Comparison of ENCODE assay signal across 8 mouse cellular contexts in the genomic region with DNA sequence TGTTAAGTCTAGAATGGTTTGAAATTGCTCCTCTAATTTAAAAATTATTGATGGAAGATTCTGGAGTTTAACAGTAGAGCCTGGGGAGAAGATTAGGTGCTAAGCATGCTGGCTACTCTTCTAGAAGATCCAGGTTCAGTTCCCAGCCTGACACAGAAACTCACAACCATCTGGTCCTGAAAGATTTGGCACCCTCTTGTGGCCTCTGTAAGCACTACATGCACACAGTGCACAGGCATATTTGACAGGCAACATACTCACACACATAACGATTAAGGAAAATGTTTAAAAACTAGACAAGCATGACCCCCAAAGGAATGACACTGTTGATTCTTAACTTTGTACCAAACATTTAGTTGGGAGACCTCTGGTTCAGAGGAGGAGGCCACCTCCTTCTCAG. TPM values are rescaled to one million over a fixed set of nuclear protein-coding genes. Genes with fewer than 3 reads are reported as not detected.
DNase-seq lines count a peak whose midpoint lies in the region; ATAC-seq and TF ChIP-seq lines count a peak whose summit lies in the region.

No protein-coding gene starts in this region.

- WGBS in liver, adult 2 months: 95% methylated on average over 1 of the region's 1 CpGs
- WGBS in liver, embryonic 11.5 days: 75% methylated on average over 1 of the region's 1 CpGs
- WGBS in lung, embryonic 14.5 days: 90% methylated on average over 1 of the region's 1 CpGs

- TF ChIP-seq CTCF in liver, adult 2 months (IDR thresholded peaks at IDR 0.05; ENCODE audit: low read depth, low read length): peak; percentile 42
- TF ChIP-seq CTCF in lung, embryonic 14.5 days (IDR thresholded peaks at IDR 0.05; ENCODE audit: low read depth): peak; percentile 72

- no peak overlapping the region for H3K27ac ChIP-seq in liver, adult 2 months (replicated peaks; ENCODE audit: insufficient read depth, low read depth, low read length)
- no peak overlapping the region for H3K27ac ChIP-seq in liver, embryonic 11.5 days (ENCODE audit: low read depth, low read length)
- H3K27ac ChIP-seq in lung, embryonic 14.5 days (ENCODE audit: low read depth): no peak overlapping the region

- peak; percentile 70 to 80 for DNase-seq in cerebellum, postnatal 14 days
- no peak for DNase-seq in cerebellum, adult 11 months
- DNase-seq in liver, adult 2 months (ENCODE audit: extremely low read depth, low read depth, low spot score): peak; percentile 56
- DNase-seq in liver, embryonic 11.5 days (ENCODE audit: low spot score): no peak
- peak; percentile 39 for DNase-seq in adrenal gland, adult 2 months
- DNase-seq in lung, embryonic 14.5 days: peak; percentile 71
- DNase-seq in splenic B cell, adult 2 months (ENCODE audit: low read depth, low spot score): peak; percentile 73

- H3K4me3 ChIP-seq in liver, adult 2 months (ENCODE audit: insufficient read depth, low read depth, low read length): no peak overlapping the region
- H3K4me3 ChIP-seq in liver, embryonic 11.5 days (ENCODE audit: low read depth, low read length): no peak overlapping the region
- H3K4me3 ChIP-seq in lung, embryonic 14.5 days (ENCODE audit: low read depth, low read length): no peak overlapping the region

- no peaks in the 10 kb centered on the region for H3K9me3 ChIP-seq in liver, embryonic 11.5 days (ENCODE audit: control insufficient read depth, low read length)
- H3K9me3 ChIP-seq in lung, embryonic 14.5 days (ENCODE audit: low read depth, low read length): no peaks in the 10 kb centered on the region

- H3K36me3 ChIP-seq in liver, adult 2 months (ENCODE audit: control insufficient read depth, insufficient read depth, low read length): peaks cover 83% of the 10 kb centered on the region
- peaks cover 2% of the 10 kb centered on the region; the same call in 1 of the 2 replicates for H3K36me3 ChIP-seq in liver, embryonic 11.5 days (ENCODE audit: control insufficient read depth, insufficient read depth, low read length)
- peaks cover 27% of the 10 kb centered on the region for H3K36me3 ChIP-seq in lung, embryonic 14.5 days (ENCODE audit: insufficient read depth)
- peaks cover 3% of the 10 kb centered on the region; the same call in 1 of the 2 replicates for H3K36me3 ChIP-seq in splenic B cell, adult 2 months (ENCODE audit: control insufficient read depth, insufficient read depth, low read length, poor library complexity, severe bottlenecking)

- no peak for ATAC-seq in liver, embryonic 11.5 days (replicated peaks; ENCODE audit: low FRiP score)
- peak; percentile 88 for ATAC-seq in granulocyte monocyte progenitor cell, adult 5-6 weeks (replicated peaks; ENCODE audit: poor library complexity, severe bottlenecking)
- no peak for ATAC-seq in lung, embryonic 14.5 days (ENCODE audit: insufficient read depth)

- no peaks in the 10 kb centered on the region for H3K79me2 ChIP-seq in liver, adult 2 months (ENCODE audit: control insufficient read depth, insufficient read depth, low read length)

- H3K27me3 ChIP-seq in liver, adult 2 months (ENCODE audit: control insufficient read depth, insufficient read depth, low read length): no peaks in the 10 kb centered on the region
- H3K27me3 ChIP-seq in liver, embryonic 11.5 days (replicated peaks; ENCODE audit: control insufficient read depth, insufficient read depth, low read length): no peaks in the 10 kb centered on the region
- no peaks in the 10 kb centered on the region for H3K27me3 ChIP-seq in lung, embryonic 14.5 days (ENCODE audit: insufficient read depth, low read length)
- no peaks in the 10 kb centered on the region for H3K27me3 ChIP-seq in splenic B cell, adult 2 months (ENCODE audit: control insufficient read depth, insufficient read depth, low read length, poor library complexity, severe bottlenecking)

- no peak overlapping the region for H3K9ac ChIP-seq in liver, adult 2 months (ENCODE audit: low read depth, low read length)
- no peak overlapping the region for H3K9ac ChIP-seq in liver, embryonic 11.5 days (ENCODE audit: low read depth, low read length)
- H3K9ac ChIP-seq in lung, embryonic 14.5 days: no peak overlapping the region

- TF ChIP-seq POLR2A in liver, adult 2 months (IDR thresholded peaks at IDR 0.05; ENCODE audit: extremely low read depth, insufficient read depth, low read length): no peak

- no peak overlapping the region for H3K4me2 ChIP-seq in liver, embryonic 11.5 days
- H3K4me2 ChIP-seq in lung, embryonic 14.5 days: no peak overlapping the region

- no peaks in the 10 kb centered on the region for H3K4me1 ChIP-seq in liver, adult 2 months (ENCODE audit: control insufficient read depth, insufficient read depth, low read length)
- no peaks in the 10 kb centered on the region for H3K4me1 ChIP-seq in liver, embryonic 11.5 days (replicated peaks; ENCODE audit: control insufficient read depth, insufficient read depth, low read length)
- no peaks in the 10 kb centered on the region for H3K4me1 ChIP-seq in lung, embryonic 14.5 days (ENCODE audit: insufficient read depth)

RNA-seq across cellular contexts. Expression of a gene that starts 27.5 kb away (rescaled TPM):
- 3.0 and 4.9 TPM in 2 replicates for total RNA-seq in liver, adult 2 months (2014; rRNA removed)
- 2.8 and 6.2 TPM in 2 replicates for polyA plus RNA-seq in liver, adult 2 months (2012; rRNA removed)
- 8.2 and 8.3 TPM in 2 replicates for polyA plus RNA-seq in liver, embryonic 11.5 days (2014; fragmentation: Nextera tagmentation; extraction: Ambion mirVana)
- 10 to 100 TPM in 1 of 2 experiments, 1 to 10 TPM in 1; 8.4 to 11.3 TPM for total RNA-seq in adrenal gland, adult 2 months (2021)
- 6.6 and 7.1 TPM in 2 replicates for polyA plus RNA-seq in adrenal gland, adult 2 months (2012; rRNA removed)
- 29.2 TPM in 2 replicates for total RNA-seq in granulocyte monocyte progenitor cell, adult 5-6 weeks (2014; fragmentation: Nextera tagmentation)
- total RNA-seq in granulocyte monocyte progenitor cell, adult 5-6 weeks (2017): 15.0 and 17.3 TPM in 2 replicates
- polyA plus RNA-seq in lung, embryonic 14.5 days (2014; fragmentation: Nextera tagmentation; extraction: Ambion mirVana): 9.2 and 13.3 TPM in 2 replicates

Comparison
In these comparisons a context has a peak if more than half of its experiments do, and no peak if none do; other contexts are left out.
1. DNase-seq: peak in cerebellum, postnatal 14 days (2 of 2), liver, adult 2 months (single experiment), adrenal gland, adult 2 months (single experiment), lung, embryonic 14.5 days (single experiment) and splenic B cell, adult 2 months (single experiment); none in cerebellum, adult 11 months (single experiment) and liver, embryonic 11.5 days (single experiment).